Mouse (Mus musculus) lung, adult 18-20 months (tissue): Measurements from ENCODE around the gene C1qbp.

Experiments
- DNase-seq, 2 experiments: peaks; one replicate each; pipeline ENCODE4 v3.0.0; 2022; ENCODE audit warnings: mixed read lengths in 2 of 2

Gene C1qbp

GRCm38 (mm10) chr11:70972586-70972985 is 10.2 kb downstream of the C1qbp start:
- DNase-seq = no peak

DNA sequence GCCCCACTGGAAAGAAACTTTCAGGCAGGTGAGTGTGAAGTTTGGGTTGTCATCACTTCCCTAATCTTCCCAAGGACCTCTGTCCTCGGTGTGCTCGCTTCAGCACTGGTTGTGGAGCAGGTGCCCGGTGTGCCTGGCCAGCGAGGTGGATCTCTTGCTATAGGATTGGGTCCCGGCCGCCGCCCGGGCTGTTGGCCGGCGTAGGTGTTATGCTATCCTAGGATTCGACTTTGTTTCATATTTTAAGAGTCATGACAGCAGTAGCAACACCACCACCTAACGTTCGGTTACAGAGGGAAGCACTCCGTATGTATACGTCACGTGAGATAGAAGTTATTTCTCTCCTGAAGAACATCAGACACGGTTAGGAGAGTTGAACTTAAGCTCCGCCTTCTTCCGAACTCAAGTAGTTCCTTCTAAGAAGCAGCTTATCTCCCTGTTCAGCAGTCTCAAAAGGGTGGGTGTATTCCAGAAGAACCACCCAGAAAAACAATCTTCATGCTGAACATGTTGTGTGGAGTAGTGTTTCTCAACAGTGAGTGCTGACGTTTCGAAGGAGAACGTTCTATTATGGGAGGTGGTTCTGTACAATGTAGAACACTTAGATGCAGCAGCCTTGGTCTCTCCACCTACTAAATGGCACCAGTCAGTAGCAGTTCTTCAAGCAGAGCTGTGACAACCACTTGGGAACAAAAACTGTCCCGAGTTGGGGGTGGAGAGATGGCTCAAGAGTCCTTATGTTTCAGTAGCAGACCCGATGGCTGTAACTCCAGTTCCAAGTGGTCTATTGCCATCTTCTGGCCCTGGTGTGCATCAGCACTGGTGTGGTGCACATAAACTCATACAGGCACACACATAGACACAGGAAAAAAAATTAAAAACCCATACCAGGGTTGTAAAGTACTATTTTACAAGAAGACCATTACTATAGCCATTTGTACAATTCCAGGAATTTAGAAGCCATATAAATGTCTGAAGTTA is 12.0 kb downstream of the C1qbp start:
- peak in 1 of 2 experiments; percentile 51 for DNase-seq

- peak; percentile 96 for DNase-seq
Observed at GRCm38 (mm10) chr11:70969821-70970559, 12.8 kb downstream of the C1qbp start, which contains the start of the genes Nup88 and Rpain. Nup88 (minus strand) TSS chr11:70969973. Rpain (plus strand) TSS chr11:70970213.

DNA sequence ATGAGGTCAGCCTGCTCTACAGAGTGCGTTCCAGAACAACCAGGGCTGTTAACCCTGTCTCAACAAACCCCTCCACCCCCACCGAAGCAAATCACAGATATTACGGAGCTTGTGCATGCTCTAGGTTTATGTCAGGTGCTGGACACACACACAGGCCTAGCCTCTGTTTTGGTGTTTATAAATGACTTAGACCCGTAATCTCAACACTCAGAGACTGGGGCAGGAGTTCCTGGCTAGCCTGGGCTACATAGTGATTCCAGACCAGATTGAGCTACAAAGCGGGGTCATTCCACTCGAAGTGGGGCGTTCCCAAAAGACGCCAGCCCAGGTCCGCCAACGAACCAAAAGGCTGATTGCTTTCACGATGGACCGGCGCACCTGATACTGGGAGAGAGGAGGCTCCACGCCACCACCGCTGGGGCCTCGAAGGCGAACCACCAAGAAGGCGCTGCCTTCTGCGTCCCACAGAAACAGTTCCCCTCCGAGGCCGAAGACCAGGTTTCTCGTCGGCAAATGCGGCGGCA is 13.5 kb downstream of the C1qbp start:
- no peak for DNase-seq

DNA sequence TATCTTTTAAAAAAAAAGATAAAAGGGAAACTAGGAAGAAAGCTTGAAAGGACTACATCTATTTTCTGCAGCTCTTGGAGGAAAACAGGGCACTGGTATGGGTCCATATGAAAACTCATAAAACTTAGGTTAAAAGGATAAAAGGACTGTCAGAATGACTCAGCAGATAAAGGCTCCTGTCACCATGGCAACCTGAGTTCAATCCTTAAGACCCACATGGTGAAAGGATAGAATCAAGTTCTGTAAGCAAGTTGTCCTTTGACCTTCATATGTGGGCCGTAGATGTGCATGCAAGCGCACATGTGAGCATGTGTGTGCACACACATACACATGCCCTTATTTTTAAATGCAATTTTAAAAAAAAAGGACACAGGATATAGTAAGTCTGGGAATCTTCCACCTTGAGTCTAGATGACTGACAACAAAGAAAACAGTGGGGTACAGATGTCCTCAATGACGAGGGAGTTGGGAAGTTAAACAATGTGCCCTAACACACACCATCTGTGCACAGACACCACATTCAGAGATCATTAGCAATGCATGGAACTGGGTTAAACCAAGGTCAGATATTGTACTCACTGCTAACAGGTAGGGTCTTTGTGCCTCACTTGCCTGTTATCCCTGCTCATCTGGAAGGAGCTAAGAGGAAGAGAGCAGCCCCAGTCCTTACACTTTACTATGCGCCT is 18.5 kb downstream of the C1qbp start:
- no peak for DNase-seq

GRCm38 (mm10) chr11:70960786-70961554 is 21.9 kb downstream of the C1qbp start:
- no peak for DNase-seq

GRCm38 (mm10) chr11:70954711-70955110 is 28.1 kb downstream of the C1qbp start:
- DNase-seq = no peak

DNA sequence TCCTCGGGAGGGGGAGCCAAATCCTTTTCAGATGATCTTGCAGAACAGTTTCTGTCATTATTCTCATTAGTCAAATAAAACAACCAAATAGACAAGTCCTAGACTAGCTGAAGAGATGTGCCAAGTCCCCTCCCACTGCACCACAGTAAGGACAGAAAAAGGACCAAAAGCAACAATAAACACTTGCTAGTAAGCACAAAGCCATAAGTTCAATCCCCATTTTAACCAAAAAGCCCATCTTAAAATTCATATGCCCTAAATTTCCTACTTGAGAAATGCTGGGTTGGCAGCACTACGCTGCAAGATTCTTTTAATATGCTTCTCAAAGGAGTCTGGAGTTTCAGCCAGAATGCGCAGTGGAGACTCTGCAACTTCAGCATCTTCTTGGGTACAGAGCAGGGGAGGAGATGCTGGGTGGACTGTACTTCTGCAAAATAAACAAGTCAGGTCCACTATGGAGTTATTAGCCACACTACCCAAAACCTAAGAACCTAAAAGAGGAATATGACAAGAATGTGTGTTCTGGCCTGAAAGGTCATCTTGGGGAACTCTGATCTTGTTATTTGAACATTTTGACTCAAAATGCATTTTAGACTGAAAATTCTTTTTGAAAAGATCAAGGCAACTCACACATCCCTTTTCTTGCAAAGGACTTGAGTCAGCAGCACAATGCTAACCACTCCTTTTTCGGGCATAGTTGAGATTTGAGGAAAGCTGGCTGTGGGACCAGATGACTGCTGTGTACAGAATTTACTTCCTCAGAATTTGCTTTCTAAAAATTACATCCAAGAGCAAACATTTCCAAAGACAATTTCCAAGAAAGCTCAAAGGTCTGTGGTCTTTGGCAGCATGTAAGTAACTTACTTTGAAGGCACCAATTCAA is 37.6 kb downstream of the C1qbp start:
- DNase-seq = no peak

DNA sequence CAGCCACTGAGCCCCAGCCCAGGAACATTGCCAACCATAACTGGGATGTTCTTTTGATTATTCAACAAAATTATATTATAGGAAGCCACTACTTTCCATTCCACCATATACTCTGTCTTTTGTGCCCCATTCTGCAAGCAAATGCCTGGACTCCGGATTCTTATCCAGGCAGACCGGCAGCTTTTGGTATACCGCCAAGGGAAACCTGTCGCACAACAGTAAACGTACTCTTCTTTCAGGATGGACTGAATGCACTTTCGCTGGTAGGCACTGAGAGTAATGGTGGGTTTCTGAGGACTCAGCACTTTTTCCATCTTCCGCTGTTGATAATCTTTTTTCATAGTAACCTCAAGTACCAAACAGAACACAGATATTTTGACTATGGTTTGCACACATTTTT is 39.2 kb downstream of the C1qbp start:
- DNase-seq = no peak

DNA sequence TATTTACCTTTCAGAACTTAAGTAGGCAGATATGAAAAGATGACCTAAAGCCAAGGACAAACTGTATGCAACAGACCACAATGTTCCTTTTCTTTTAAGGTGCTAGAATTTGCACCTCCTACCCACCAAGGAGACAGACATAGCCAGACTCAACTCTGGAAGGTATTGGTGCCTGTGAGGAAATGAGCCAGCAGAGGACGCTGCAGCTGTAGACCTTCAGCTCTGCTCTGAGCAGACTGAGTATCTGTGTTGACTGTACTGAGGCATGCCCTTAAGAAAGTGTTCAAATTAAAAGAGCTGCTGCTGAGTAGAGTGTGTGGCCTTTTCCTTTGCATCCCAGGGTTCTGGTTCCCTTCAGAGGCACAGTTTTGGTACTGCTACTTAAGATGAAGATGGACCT is 40.2 kb downstream of the C1qbp start:
- no peak for DNase-seq

GRCm38 (mm10) chr11:70935316-70935715 is 47.5 kb downstream of the C1qbp start:
- DNase-seq = no peak

- no peak for DNase-seq
Observed at GRCm38 (mm10) chr11:70931461-70931860, 51.4 kb downstream of the C1qbp start.
